ENCODE assay signal across 13 mouse cellular contexts in the genomic region with DNA sequence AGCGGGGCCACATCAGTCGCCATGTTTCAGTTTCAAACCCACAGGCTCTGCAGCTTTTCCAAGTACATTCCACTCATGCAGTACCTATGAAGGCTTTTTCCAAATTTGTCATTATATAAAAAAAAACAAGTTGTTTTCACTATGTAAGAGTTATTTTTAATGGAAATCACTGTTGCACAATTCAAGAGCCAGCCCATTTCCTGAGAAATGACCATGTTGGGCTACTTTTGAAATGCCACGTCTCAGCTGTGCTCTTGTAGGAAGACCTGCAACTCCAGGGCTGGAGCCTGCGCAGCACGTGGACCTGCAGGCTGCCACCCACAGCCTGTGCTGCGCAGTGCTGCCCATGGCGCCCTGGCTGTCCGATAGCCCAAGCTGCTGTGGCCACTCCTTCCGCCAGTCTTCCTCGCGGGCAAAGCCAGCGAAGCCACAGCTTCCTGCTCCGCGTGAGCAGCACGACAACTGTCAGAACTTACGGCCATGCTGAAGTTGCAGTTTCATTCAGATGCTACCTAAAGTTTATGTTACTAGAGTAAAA. TPM values are rescaled to one million over a fixed set of nuclear protein-coding genes. Genes with fewer than 3 reads are reported as not detected.
DNase-seq lines count a peak whose midpoint lies in the region; ATAC-seq and TF ChIP-seq lines count a peak whose summit lies in the region.
"Had no signal": no experiment of that assay in that cellular context is flagged by ENCODE, and none has a peak within 500 bp of the region (broad histone marks: within the 10 kb centered on the region; RNA-seq: fewer than 3 reads in every experiment).

No protein-coding gene starts in this region.

- H3K9me3 ChIP-seq in stomach, embryonic 14.5 days (ENCODE audit: control insufficient read depth, low read depth, low read length): no peaks in the 10 kb centered on the region
- H3K9me3 ChIP-seq in stomach, postnatal 0 days (ENCODE audit: control insufficient read depth, low read length): no peaks in the 10 kb centered on the region
- no peaks in the 10 kb centered on the region for H3K9me3 ChIP-seq in liver, embryonic 14.5 days (ENCODE audit: control insufficient read depth, low read length)
- H3K9me3 ChIP-seq in forebrain, embryonic 10.5 days: no peaks in the 10 kb centered on the region
- no peaks in the 10 kb centered on the region for H3K9me3 ChIP-seq in hindbrain, embryonic 14.5 days (ENCODE audit: control insufficient read depth, low read length)

- TF ChIP-seq EP300 in stomach, postnatal 0 days (optimal IDR thresholded peaks at IDR 0.05): no peak
- no peak for TF ChIP-seq EP300 in liver, embryonic 14.5 days (IDR thresholded peaks at IDR 0.05; ENCODE audit: low read depth)

- TF ChIP-seq CTCF in stomach, postnatal 0 days (IDR thresholded peaks at IDR 0.05; ENCODE audit: low read depth): no peak
- TF ChIP-seq CTCF in liver, embryonic 14.5 days (IDR thresholded peaks at IDR 0.05; ENCODE audit: low read depth): no peak

- H3K27me3 ChIP-seq in stomach, embryonic 14.5 days (ENCODE audit: control insufficient read depth, insufficient read depth, low read length): no peaks in the 10 kb centered on the region
- H3K27me3 ChIP-seq in stomach, postnatal 0 days (ENCODE audit: control insufficient read depth, insufficient read depth, low read length): no peaks in the 10 kb centered on the region
- no peaks in the 10 kb centered on the region for H3K27me3 ChIP-seq in liver, embryonic 14.5 days (ENCODE audit: control insufficient read depth, insufficient read depth, low read length)
- no peaks in the 10 kb centered on the region for H3K27me3 ChIP-seq in forebrain, embryonic 10.5 days (ENCODE audit: poor library complexity, severe bottlenecking)
- H3K27me3 ChIP-seq in hindbrain, embryonic 14.5 days (ENCODE audit: control insufficient read depth, insufficient read depth, low read length): no peaks in the 10 kb centered on the region

- peak overlapping the region; percentile 18; the same call in 1 of the 2 replicates for H3K27ac ChIP-seq in stomach, embryonic 14.5 days (ENCODE audit: low read length)
- H3K27ac ChIP-seq in stomach, postnatal 0 days (replicated peaks): no peak overlapping the region
- H3K27ac ChIP-seq in liver, embryonic 14.5 days: no peak overlapping the region
- no peak overlapping the region for H3K27ac ChIP-seq in forebrain, embryonic 10.5 days
- no peak overlapping the region for H3K27ac ChIP-seq in hindbrain, embryonic 14.5 days
- H3K27ac ChIP-seq: hindbrain, postnatal 0 days had no signal

- H3K4me2 ChIP-seq in stomach, embryonic 14.5 days (replicated peaks; ENCODE audit: low read depth, low read length): no peak overlapping the region
- no peak overlapping the region for H3K4me2 ChIP-seq in stomach, postnatal 0 days (replicated peaks; ENCODE audit: low read depth)
- no peak overlapping the region for H3K4me2 ChIP-seq in liver, embryonic 14.5 days (ENCODE audit: low read depth)
- no peak overlapping the region for H3K4me2 ChIP-seq in hindbrain, embryonic 14.5 days (replicated peaks)

- peaks cover 78% of the 10 kb centered on the region for H3K36me3 ChIP-seq in stomach, embryonic 14.5 days (ENCODE audit: control insufficient read depth, insufficient read depth, low read length)
- H3K36me3 ChIP-seq in stomach, postnatal 0 days (ENCODE audit: control insufficient read depth, insufficient read depth, low read length): peaks cover 40% of the 10 kb centered on the region
- peaks cover 50% of the 10 kb centered on the region for H3K36me3 ChIP-seq in liver, embryonic 14.5 days (replicated peaks; ENCODE audit: control insufficient read depth, insufficient read depth, low read depth)
- peaks cover 97% of the 10 kb centered on the region for H3K36me3 ChIP-seq in forebrain, embryonic 10.5 days (replicated peaks)
- peaks cover 92% of the 10 kb centered on the region for H3K36me3 ChIP-seq in hindbrain, embryonic 14.5 days (replicated peaks; ENCODE audit: control insufficient read depth, insufficient read depth)

- 84% methylated on average over 16 of the region's 16 CpGs for WGBS in stomach, embryonic 14.5 days
- WGBS in stomach, postnatal 0 days: 72% methylated on average over 16 of the region's 16 CpGs
- 47% methylated on average over 16 of the region's 16 CpGs for WGBS in liver, embryonic 14.5 days (ENCODE audit: insufficient replicate concordance)
- WGBS in forebrain, embryonic 10.5 days: 96% methylated on average over 16 of the region's 16 CpGs
- WGBS in hindbrain, embryonic 14.5 days: 96% methylated on average over 16 of the region's 16 CpGs

- 0 out of 2 replicates have a peak, but pooled peaks cover 9% of the 10 kb centered on the region for H3K4me1 ChIP-seq in stomach, embryonic 14.5 days (ENCODE audit: control insufficient read depth, insufficient read depth, low read length)
- no peaks in the 10 kb centered on the region for H3K4me1 ChIP-seq in stomach, postnatal 0 days (replicated peaks; ENCODE audit: control insufficient read depth, insufficient read depth)
- no peaks in the 10 kb centered on the region for H3K4me1 ChIP-seq in liver, embryonic 14.5 days (replicated peaks; ENCODE audit: control insufficient read depth in 2 of 2, insufficient read depth in 2 of 2, low read length in 1 of 2)
- no peaks in the 10 kb centered on the region for H3K4me1 ChIP-seq in forebrain, embryonic 10.5 days
- no peaks in the 10 kb centered on the region for H3K4me1 ChIP-seq in hindbrain, embryonic 14.5 days (replicated peaks; ENCODE audit: control insufficient read depth, insufficient read depth, low read length)

- ATAC-seq in stomach, embryonic 14.5 days (ENCODE audit: insufficient number of reproducible peaks, insufficient read depth, low FRiP score, low read depth): no peak
- no peak for ATAC-seq in stomach, postnatal 0 days (ENCODE audit: low FRiP score, low TSS enrichment)
- ATAC-seq in liver, embryonic 14.5 days (ENCODE audit: insufficient read depth): peak; percentile 24; the same call in 1 of the 2 replicates
- ATAC-seq in hindbrain, embryonic 14.5 days (ENCODE audit: low FRiP score): no peak
- ATAC-seq: forebrain, embryonic 14.5 days; hindbrain, postnatal 0 days had no signal

- H3K4me3 ChIP-seq in stomach, embryonic 14.5 days (ENCODE audit: low read depth, low read length): no peak overlapping the region
- H3K4me3 ChIP-seq in stomach, postnatal 0 days (ENCODE audit: low read depth, low read length): no peak overlapping the region
- H3K4me3 ChIP-seq in liver, embryonic 14.5 days (ENCODE audit: insufficient read depth in 1 of 2, low read depth in 2 of 2, low read length in 2 of 2): no peak overlapping the region
- no peak overlapping the region for H3K4me3 ChIP-seq in forebrain, embryonic 10.5 days
- H3K4me3 ChIP-seq in hindbrain, embryonic 14.5 days (replicated peaks; ENCODE audit: low read length): no peak overlapping the region

- H3K9ac ChIP-seq in stomach, embryonic 14.5 days (replicated peaks; ENCODE audit: low read depth, low read length): no peak overlapping the region
- H3K9ac ChIP-seq in stomach, postnatal 0 days (ENCODE audit: low read length): no peak overlapping the region
- no peak overlapping the region for H3K9ac ChIP-seq in liver, embryonic 14.5 days (replicated peaks)
- H3K9ac ChIP-seq in hindbrain, embryonic 14.5 days: no peak overlapping the region

- DNase-seq in stomach, postnatal 0 days (ENCODE audit: low spot score): no peak
- no peak for DNase-seq in liver, embryonic 14.5 days (ENCODE audit: low read depth in 3 of 3, low spot score in 3 of 3)
- peak; percentile 31 for DNase-seq in lung, postnatal 36 days
- DNase-seq in spleen, adult 12 weeks (ENCODE audit: low spot score): no peak
- DNase-seq in forebrain, embryonic 10.5 days (ENCODE audit: extremely low spot score, low spot score): no peak
- no peak for DNase-seq in hindbrain, embryonic 14.5 days (ENCODE audit: low spot score)
- DNase-seq in cerebellum, adult 11 months: no peak
- DNase-seq: cerebellum, adult 8-10 months; gastrocnemius, postnatal 10 days had no signal

RNA-seq across cellular contexts. Expression of a gene that starts 12.2 kb away (rescaled TPM):
- 20.9 and 29.5 TPM in 2 replicates for polyA plus RNA-seq in stomach, embryonic 14.5 days (2014; fragmentation: Nextera tagmentation; extraction: Ambion mirVana)
- polyA plus RNA-seq in stomach, postnatal 0 days (2015; fragmentation: Nextera tagmentation; extraction: Ambion mirVana): 17.8 and 18.8 TPM in 2 replicates
- 6.1 and 6.3 TPM in 2 replicates for polyA plus RNA-seq in liver, embryonic 14.5 days (2012; rRNA removed)
- polyA plus RNA-seq in liver, embryonic 14.5 days (2014; fragmentation: Nextera tagmentation; extraction: Ambion mirVana): 9.1 and 9.4 TPM in 2 replicates
- 29.9 and 30.4 TPM in 2 replicates for polyA plus RNA-seq in forebrain, embryonic 10.5 days (2016; fragmentation: Nextera tagmentation; extraction: Ambion mirVana)
- polyA plus RNA-seq in hindbrain, embryonic 14.5 days (2014; fragmentation: Nextera tagmentation; extraction: Ambion mirVana): 24.3 and 27.9 TPM in 2 replicates

RNA-seq across cellular contexts. Expression of a gene that starts 12.2 kb away (rescaled TPM):
- 0.09 TPM in 1 of 2 replicates, not detected in the other for polyA plus RNA-seq in stomach, embryonic 14.5 days (2014; fragmentation: Nextera tagmentation; extraction: Ambion mirVana)
- polyA plus RNA-seq in stomach, postnatal 0 days (2015; fragmentation: Nextera tagmentation; extraction: Ambion mirVana): 0.04 TPM in 2 replicates
- 0.22 and 0.28 TPM in 2 replicates for polyA plus RNA-seq in liver, embryonic 14.5 days (2012; rRNA removed)
- polyA plus RNA-seq in liver, embryonic 14.5 days (2014; fragmentation: Nextera tagmentation; extraction: Ambion mirVana): 0.11 and 0.25 TPM in 2 replicates
- polyA plus RNA-seq in forebrain, embryonic 10.5 days (2016; fragmentation: Nextera tagmentation; extraction: Ambion mirVana): 0.31 and 0.42 TPM in 2 replicates
- polyA plus RNA-seq in hindbrain, embryonic 14.5 days (2014; fragmentation: Nextera tagmentation; extraction: Ambion mirVana): 1.2 TPM in 2 replicates
- polyA plus RNA-seq: small intestine, adult 2 months had no signal

RNA-seq across cellular contexts. Expression of a gene that starts 30.5 kb away (rescaled TPM):
- polyA plus RNA-seq in stomach, embryonic 14.5 days (2014; fragmentation: Nextera tagmentation; extraction: Ambion mirVana): 54.0 and 57.9 TPM in 2 replicates
- 16.2 and 17.2 TPM in 2 replicates for polyA plus RNA-seq in stomach, postnatal 0 days (2015; fragmentation: Nextera tagmentation; extraction: Ambion mirVana)
- 11.0 and 16.1 TPM in 2 replicates for polyA plus RNA-seq in liver, embryonic 14.5 days (2012; rRNA removed)
- 20.6 and 25.6 TPM in 2 replicates for polyA plus RNA-seq in liver, embryonic 14.5 days (2014; fragmentation: Nextera tagmentation; extraction: Ambion mirVana)
- 71.6 and 74.4 TPM in 2 replicates for polyA plus RNA-seq in forebrain, embryonic 10.5 days (2016; fragmentation: Nextera tagmentation; extraction: Ambion mirVana)
- 63.6 and 66.9 TPM in 2 replicates for polyA plus RNA-seq in hindbrain, embryonic 14.5 days (2014; fragmentation: Nextera tagmentation; extraction: Ambion mirVana)

RNA-seq across cellular contexts. Expression of a gene that starts 59.3 kb away (rescaled TPM):
- 2.5 and 3.2 TPM in 2 replicates for polyA plus RNA-seq in stomach, embryonic 14.5 days (2014; fragmentation: Nextera tagmentation; extraction: Ambion mirVana)
- 5.5 and 5.6 TPM in 2 replicates for polyA plus RNA-seq in stomach, postnatal 0 days (2015; fragmentation: Nextera tagmentation; extraction: Ambion mirVana)
- polyA plus RNA-seq in liver, embryonic 14.5 days (2012; rRNA removed): 2.1 and 2.2 TPM in 2 replicates
- 0.38 and 0.44 TPM in 2 replicates for polyA plus RNA-seq in liver, embryonic 14.5 days (2014; fragmentation: Nextera tagmentation; extraction: Ambion mirVana)
- polyA plus RNA-seq in forebrain, embryonic 10.5 days (2016; fragmentation: Nextera tagmentation; extraction: Ambion mirVana): 3.3 and 4.2 TPM in 2 replicates
- 0.68 and 0.80 TPM in 2 replicates for polyA plus RNA-seq in hindbrain, embryonic 14.5 days (2014; fragmentation: Nextera tagmentation; extraction: Ambion mirVana)
